Mouse (Mus musculus): ENCODE data around the gene Ccl28. TPM values are rescaled to one million over a fixed set of nuclear protein-coding genes. Genes with fewer than 3 reads are reported as not detected.
"Not testable (repeated sequence)": the region's sequence is repeated elsewhere in the genome, so short reads cannot be mapped to it uniquely, and the experiment has no call there.

Ccl28 gene
- polyA plus RNA-seq, 1 experiment, result not detected

DNA sequence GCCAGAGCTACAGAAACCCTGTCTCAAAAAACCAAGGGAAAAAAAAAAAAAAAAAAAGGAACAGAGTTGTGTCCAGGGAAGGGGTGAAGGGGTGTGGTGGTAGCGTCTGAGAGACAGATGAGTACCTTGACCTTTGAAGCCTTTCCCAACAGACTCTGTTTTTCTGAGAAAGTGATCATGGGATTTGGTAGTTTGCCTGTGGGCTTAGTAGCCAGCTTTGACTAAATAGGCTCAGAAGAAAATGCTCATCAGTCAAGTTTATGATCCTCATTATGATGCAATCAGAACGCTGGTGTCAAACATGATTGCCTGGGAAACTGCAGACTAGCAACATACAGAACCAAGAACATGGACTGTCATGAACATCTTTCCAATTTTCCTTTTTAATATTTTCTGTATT lies 56.1 kb downstream of the Ccl28 start:
- H3K27ac ChIP-seq (ENCODE audit: insufficient read depth, low read depth, low read length), result no peak overlapping the region
- WGBS, result 94% methylated on average over 2 of the region's 2 CpGs
- no peak for TF ChIP-seq POLR2A (IDR thresholded peaks at IDR 0.05; ENCODE audit: insufficient read depth, low read depth, low read length)
- TF ChIP-seq CTCF (IDR thresholded peaks at IDR 0.05; ENCODE audit: insufficient read depth, low read depth, low read length), result no peak

DNA sequence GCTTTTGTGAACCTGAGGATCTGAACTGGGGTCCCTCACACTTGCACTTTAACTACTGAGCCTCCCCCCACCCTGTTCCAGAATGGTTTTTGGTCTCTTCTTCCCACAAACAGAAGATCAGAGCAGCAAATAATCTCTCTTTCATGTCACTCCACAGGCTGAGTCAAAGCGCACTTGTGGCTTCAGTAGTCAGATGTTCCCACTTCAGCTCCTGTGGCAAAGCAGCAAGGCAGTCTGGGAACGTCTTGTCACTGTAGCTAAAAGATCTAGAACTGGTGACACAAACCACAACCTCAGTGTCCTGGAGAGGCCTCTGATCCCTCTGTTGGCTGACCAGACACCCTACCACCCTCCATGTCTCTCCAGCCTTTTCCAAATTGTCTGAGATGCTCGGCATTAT lies 57.5 kb downstream of the Ccl28 start:
- WGBS, result 53% methylated on average over 3 of the region's 3 CpGs
- H3K27ac ChIP-seq (ENCODE audit: insufficient read depth, low read depth, low read length), result no peak overlapping the region
- no peak overlapping the region for H3K4me3 ChIP-seq (ENCODE audit: insufficient read depth, low read depth, low read length)
- TF ChIP-seq POLR2A (IDR thresholded peaks at IDR 0.05; ENCODE audit: insufficient read depth, low read depth, low read length) (no peak), CTCF (IDR thresholded peaks at IDR 0.05; ENCODE audit: insufficient read depth, low read depth, low read length) (no peak)
- H3K4me1 ChIP-seq (ENCODE audit: control insufficient read depth, insufficient read depth, low read length), result peaks cover 7% of the 10 kb centered on the region

More for the DNA sequence above, 56.1 kb downstream of the Ccl28 start:
- peaks cover 7% of the 10 kb centered on the region for H3K4me1 ChIP-seq (ENCODE audit: control insufficient read depth, insufficient read depth, low read length)
- H3K4me3 ChIP-seq (ENCODE audit: insufficient read depth, low read depth, low read length), result no peak overlapping the region

DNA sequence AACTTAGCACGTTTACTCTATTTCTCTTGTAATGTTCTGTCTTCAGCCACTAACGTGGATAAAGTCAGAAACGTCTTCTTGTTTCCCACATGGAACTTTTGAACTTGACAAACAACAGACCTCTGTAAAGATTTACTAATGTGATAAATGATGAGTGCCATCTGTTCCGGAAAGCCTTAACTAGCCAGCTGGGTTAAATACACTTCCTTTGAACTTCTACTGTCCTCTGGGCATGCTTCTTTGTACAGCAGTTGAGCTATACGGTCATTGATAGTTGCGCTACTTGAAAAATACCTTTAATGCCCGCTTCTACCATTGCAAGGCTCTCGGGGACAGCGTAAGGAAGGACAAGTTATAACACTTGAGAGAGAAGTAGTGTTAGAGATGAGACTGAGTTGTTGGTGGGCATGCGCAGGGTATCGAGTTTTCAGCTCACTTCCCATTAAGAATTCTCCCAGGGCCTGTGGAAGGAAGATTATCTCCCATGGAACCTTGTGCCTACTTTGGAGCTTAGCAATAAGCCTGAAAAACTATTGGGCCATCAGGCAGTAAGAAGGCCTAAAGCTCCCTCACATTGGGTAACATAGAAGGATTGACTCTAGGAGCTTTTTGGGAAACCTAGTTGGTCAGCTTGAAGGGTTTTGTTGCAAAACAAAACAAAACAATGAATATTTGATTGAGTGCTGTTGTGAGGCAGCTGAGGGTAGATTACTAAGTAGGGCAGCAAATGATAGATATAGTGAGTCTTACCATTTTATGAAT lies 61.0 kb downstream of the Ccl28 start:
- Histone ChIP-seq H3K27ac (ENCODE audit: insufficient read depth, low read depth, low read length) (no peak overlapping the region), H3K4me3 (ENCODE audit: insufficient read depth, low read depth, low read length) (no peak overlapping the region), H3K4me1 (ENCODE audit: control insufficient read depth, insufficient read depth, low read length) (peaks cover 10% of the 10 kb centered on the region)
- WGBS, result 86% methylated on average over 11 of the region's 11 CpGs
- TF ChIP-seq CTCF (IDR thresholded peaks at IDR 0.05; ENCODE audit: insufficient read depth, low read depth, low read length) (no peak), POLR2A (IDR thresholded peaks at IDR 0.05; ENCODE audit: insufficient read depth, low read depth, low read length) (no peak)

DNA sequence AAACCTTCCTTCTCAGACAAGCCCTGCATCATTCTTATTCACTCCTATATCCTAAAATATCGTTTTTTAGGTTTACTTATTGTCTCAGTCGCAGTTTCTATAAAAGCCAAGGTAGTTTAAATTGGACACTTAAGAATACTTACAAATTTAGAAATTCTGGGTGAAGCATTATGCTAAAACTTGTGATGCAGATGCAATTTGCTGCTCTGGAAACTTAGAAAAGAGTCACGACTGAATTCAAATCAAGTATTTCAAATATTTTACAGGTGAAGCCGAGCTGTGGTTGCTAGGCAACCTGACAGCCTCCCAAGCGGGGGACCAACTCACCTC lies 66.1 kb downstream of the Ccl28 start:
- WGBS, result 4% methylated on average over 5 of the region's 5 CpGs
- Histone ChIP-seq H3K27ac (ENCODE audit: insufficient read depth, low read depth, low read length) (no peak overlapping the region), H3K4me1 (ENCODE audit: control insufficient read depth, insufficient read depth, low read length) (peaks cover 5% of the 10 kb centered on the region; the same call in 1 of the 2 replicates), H3K4me3 (ENCODE audit: insufficient read depth, low read depth, low read length) (peak overlapping the region; percentile 48)
- TF ChIP-seq CTCF (IDR thresholded peaks at IDR 0.05; ENCODE audit: insufficient read depth, low read depth, low read length), result no peak
- no peak for TF ChIP-seq POLR2A (IDR thresholded peaks at IDR 0.05; ENCODE audit: insufficient read depth, low read depth, low read length)

DNA sequence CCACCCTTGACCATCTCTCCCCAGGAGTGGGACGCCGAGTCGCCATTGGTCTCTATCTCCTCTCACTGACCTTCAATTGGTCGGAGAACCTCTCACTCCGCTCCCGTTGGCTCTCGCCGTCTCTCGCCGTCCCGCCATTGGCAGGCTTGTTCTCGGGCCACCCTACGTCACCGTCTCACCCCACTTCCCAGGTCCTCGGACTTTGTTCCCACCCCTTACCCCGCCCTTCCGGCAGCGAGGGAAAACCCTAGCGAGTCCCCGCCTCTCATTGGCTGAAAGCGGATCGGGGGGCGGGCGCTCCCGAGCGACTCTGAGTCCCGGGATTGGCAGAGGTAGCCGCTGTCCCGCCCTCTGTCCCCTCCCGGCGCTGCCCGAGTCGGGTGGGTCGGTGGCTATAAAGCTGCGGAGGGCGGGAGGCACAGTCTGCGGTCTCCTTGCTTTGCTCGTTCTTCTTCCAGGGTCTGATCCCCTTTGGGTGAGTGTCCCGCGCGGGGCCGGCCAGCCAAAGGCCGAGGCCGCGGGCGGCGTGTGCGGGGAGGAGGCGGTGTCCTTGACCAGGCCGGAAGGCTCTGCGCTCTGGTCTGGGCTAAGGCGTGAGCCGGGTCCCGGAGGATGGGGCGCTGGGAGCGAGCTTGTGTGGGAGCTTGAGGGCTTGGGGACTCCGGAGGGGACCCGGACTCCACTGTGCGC lies 66.6 kb downstream of the Ccl28 start, which contains the start of gene Hmgcs1:
TSS of gene Hmgcs1 (plus strand) at position 341 of the 690 bp plus-strand sequence.
- Histone ChIP-seq H3K27ac (ENCODE audit: insufficient read depth, low read depth, low read length) (peak within 1 kb of the TSS; percentile 88), H3K4me1 (ENCODE audit: control insufficient read depth, insufficient read depth, low read length) (peaks cover 5% of the 10 kb centered on the region; the same call in 1 of the 2 replicates), H3K4me3 (ENCODE audit: insufficient read depth, low read depth, low read length) (peak within 1 kb of the TSS; percentile 92)
- under 1% methylated on average over 58 of the region's 59 CpGs for WGBS
- TF ChIP-seq POLR2A (IDR thresholded peaks at IDR 0.05; ENCODE audit: insufficient read depth, low read depth, low read length) (peak; percentile 85), CTCF (IDR thresholded peaks at IDR 0.05; ENCODE audit: insufficient read depth, low read depth, low read length) (no peak)

DNA sequence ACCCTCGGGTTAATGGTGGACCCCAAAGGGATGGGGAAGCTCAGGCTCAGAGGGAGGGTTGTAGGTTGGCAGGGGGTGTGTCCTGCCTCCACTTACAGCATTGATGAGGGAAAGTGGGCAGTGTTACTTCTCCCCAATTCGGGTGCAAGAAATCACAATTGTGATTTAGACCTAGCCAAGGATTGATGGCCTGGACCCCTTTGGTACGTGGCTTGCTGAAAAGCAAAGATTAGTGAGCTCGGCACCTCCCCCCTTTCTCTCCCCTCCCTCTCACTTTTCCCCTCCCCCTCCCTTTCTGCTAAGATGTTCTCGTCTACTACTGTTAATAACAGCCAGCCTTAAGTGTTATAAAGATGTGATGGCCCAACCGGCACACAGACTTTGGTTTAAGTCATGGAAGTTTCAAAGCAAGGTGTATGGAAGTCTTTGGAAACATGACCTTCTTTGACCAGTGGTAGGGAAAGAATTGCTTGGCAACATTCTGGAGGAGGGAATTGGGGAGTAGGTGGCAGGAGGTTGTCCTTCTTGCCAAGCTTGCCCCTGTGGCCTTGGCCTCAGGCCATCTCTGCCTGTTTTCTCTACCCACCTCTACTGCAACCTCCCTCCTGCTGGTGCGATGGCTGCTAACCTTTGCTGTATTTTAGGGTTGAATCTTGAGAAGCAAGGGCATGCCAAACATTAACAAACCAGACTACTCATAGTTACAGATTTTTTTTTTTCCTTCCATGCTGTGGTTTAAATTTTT lies 67.4 kb downstream of the Ccl28 start:
- Histone ChIP-seq H3K27ac (ENCODE audit: insufficient read depth, low read depth, low read length) (peak overlapping the region; percentile 88), H3K4me1 (ENCODE audit: control insufficient read depth, insufficient read depth, low read length) (peaks cover 8% of the 10 kb centered on the region; the same call in 1 of the 2 replicates), H3K4me3 (ENCODE audit: insufficient read depth, low read depth, low read length) (peak overlapping the region; percentile 92)
- no peak for TF ChIP-seq POLR2A (IDR thresholded peaks at IDR 0.05; ENCODE audit: insufficient read depth, low read depth, low read length)
- TF ChIP-seq CTCF (IDR thresholded peaks at IDR 0.05; ENCODE audit: insufficient read depth, low read depth, low read length), result no peak
- 2% methylated on average over 7 of the region's 7 CpGs for WGBS

DNA sequence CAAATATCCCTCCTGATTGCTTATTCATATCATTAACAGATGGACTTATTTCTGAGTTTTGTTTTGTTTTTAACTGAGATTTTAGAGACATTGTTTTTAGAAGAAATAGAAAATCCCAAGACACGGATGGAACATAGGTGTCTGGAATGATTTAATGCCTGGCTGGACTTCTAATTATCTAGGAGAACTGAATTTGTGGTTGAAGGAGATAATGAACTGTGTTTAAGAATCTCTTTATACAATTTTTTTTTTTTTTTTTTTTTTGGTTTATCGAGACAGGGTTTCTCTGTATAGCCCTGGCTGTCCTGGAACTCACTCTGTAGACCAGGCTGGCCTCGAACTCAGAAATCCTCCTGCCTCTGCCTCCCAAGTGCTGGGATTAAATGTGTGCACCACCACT lies 68.3 kb downstream of the Ccl28 start:
- not testable (repeated sequence) for H3K4me3 ChIP-seq (ENCODE audit: insufficient read depth, low read depth, low read length); H3K27ac ChIP-seq (ENCODE audit: insufficient read depth, low read depth, low read length); H3K4me1 ChIP-seq (ENCODE audit: control insufficient read depth, insufficient read depth, low read length)
- 52% methylated on average over 3 of the region's 3 CpGs for WGBS

DNA sequence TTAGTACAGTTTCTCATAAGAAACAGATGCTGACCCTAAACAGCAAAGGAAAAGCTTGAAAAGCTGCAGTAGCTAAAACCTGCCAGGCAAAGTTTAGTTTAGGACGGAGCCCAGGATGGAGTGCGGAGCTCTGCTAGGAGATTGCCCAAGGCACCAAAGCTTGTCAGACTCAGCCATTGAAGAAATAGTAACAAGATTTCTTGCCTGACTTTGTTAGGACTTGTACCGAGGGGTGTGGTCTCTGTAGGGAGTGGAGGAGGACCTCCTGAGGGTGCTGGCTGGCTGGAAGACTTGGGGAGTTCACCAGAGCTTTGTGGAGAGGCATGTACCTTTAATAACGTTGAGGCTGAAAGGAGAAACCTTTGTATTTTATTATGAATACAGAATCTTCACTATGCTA lies 72.1 kb downstream of the Ccl28 start:
- 47% methylated on average over 4 of the region's 4 CpGs for WGBS
- H3K4me1 ChIP-seq (ENCODE audit: control insufficient read depth, insufficient read depth, low read length), result peaks cover 5% of the 10 kb centered on the region; the same call in 1 of the 2 replicates
- no peak overlapping the region for H3K4me3 ChIP-seq (ENCODE audit: insufficient read depth, low read depth, low read length)
- no peak overlapping the region for H3K27ac ChIP-seq (ENCODE audit: insufficient read depth, low read depth, low read length)
- TF ChIP-seq POLR2A (IDR thresholded peaks at IDR 0.05; ENCODE audit: insufficient read depth, low read depth, low read length), result no peak

DNA sequence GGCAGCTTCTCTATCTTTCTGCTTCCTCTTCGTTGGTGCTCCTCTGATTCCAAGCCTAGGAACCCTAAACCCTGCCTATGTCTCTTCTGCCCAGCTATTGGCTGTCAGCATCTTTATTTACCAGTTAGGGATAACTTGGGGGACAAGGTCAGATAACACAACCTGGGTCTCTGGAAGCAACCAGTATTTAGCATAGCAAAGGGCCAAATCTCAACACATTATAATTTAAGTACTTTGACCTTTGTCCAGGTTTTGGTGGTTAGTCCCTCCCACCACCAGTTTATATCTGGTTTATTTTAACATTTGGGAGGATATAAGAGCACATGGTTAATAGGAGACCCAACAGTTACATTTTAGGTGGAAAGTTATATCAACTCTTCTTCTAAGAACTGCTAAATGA lies 72.9 kb downstream of the Ccl28 start:
- H3K4me1 ChIP-seq (ENCODE audit: control insufficient read depth, insufficient read depth, low read length), result peaks cover 2% of the 10 kb centered on the region; the same call in 1 of the 2 replicates
- H3K27ac ChIP-seq (ENCODE audit: insufficient read depth, low read depth, low read length), result no peak overlapping the region
- 34% methylated on average over 1 of the region's 1 CpGs for WGBS
- TF ChIP-seq POLR2A (IDR thresholded peaks at IDR 0.05; ENCODE audit: insufficient read depth, low read depth, low read length) (no peak), CTCF (IDR thresholded peaks at IDR 0.05; ENCODE audit: insufficient read depth, low read depth, low read length) (no peak)
- H3K4me3 ChIP-seq (ENCODE audit: insufficient read depth, low read depth, low read length), result no peak overlapping the region
